Mouse (Mus musculus): ENCODE measurements around the gene Angel1. TPM values are rescaled to one million over a fixed set of nuclear protein-coding genes. Genes with fewer than 3 reads are reported as not detected.
A peak's percentile ranks its signal among the peaks of the same experiment; 100 is the strongest.

The Angel1 gene
- 11.4 and 12.1 TPM in 2 replicates for polyA plus RNA-seq (2016; fragmentation: Nextera tagmentation; extraction: Ambion mirVana)

DNA sequence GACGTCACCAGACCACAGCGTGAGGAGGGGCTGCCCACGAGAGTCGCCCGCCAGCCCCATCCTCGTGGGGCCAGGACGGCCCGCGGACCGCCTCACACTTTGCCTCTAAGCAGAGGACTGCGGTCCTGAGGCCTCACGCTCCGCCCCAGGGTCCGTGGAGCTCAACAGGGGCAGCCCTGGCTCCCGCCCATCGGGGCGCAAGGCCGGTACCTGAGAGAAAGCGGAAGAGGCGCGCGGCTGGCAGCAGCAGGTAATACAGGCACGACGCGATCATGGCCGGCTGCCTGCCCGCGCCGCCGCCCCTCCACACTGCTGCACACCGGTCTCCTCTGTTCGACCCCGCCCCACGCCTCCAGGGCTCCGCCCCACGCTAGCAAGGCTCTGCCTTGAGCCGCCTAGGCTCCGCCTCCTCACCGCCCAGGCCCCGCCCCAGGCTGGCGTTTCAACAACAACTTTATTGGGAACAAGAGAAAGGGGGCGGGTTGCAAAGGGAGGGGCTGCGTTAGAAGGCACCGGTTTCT is at the start of gene Angel1:
Gene Angel1, minus strand, starts transcription at position 341 of the 521 bp plus-strand sequence.
- Histone ChIP-seq H3K36me3 (no peaks in the 10 kb centered on the region), H3K4me3 (peak within 1 kb of the TSS; percentile 82), H3K9me3 (no peaks in the 10 kb centered on the region), H3K4me1 (peaks cover 36% of the 10 kb centered on the region), H3K27ac (peak within 1 kb of the TSS; percentile 94), H3K27me3 (ENCODE audit: insufficient read depth, poor library complexity, severe bottlenecking) (no peaks in the 10 kb centered on the region)
- peak; percentile 97 for DNase-seq (ENCODE audit: low spot score)
- WGBS, result under 1% methylated on average over 44 of the region's 44 CpGs

DNA sequence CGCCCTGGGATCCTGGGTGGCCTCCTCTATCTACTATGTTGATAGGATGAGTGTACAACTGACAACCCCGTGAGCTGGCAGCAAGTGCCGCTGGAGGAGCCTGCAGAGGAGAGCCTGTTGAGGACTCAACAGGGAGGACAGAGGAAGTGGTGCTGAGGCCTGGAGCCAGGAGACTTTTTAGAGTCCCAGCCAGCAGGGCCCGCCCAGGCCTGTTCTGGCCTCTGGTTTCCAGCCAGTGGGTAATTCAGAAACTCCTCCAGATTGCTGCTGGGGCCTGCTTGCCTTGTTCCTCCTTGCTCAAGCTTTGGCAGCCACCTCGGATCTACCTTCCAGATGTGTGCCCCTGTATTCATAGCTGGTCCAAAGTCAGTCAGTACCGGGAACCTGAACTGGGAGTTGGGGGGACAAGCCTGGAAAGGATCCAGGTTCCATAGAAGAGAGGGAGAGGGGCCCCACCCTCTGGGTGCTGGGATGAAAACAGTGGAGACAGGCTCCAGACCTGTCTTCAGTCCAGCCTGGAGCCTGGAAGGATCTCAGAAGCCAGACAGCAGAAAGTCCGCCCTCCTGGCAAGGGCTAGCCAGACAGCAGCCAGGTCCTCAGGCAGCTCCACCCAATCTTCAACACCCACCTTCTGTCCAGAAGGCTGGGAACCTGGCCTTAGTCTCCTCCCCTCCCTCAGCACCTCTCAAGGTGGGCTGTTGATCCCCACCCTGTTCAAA is 49.5 kb upstream of the Angel1 start:
- H3K4me3 ChIP-seq, result no peak overlapping the region
- 54% methylated on average over 7 of the region's 7 CpGs for WGBS
- H3K36me3 ChIP-seq, result no peaks in the 10 kb centered on the region
- peaks cover 16% of the 10 kb centered on the region for H3K4me1 ChIP-seq
- H3K9me3 ChIP-seq, result no peaks in the 10 kb centered on the region
- H3K27ac ChIP-seq, result peak overlapping the region; percentile 64
- H3K27me3 ChIP-seq (ENCODE audit: insufficient read depth, poor library complexity, severe bottlenecking), result no peaks in the 10 kb centered on the region
- no peak for DNase-seq (ENCODE audit: low spot score)

DNA sequence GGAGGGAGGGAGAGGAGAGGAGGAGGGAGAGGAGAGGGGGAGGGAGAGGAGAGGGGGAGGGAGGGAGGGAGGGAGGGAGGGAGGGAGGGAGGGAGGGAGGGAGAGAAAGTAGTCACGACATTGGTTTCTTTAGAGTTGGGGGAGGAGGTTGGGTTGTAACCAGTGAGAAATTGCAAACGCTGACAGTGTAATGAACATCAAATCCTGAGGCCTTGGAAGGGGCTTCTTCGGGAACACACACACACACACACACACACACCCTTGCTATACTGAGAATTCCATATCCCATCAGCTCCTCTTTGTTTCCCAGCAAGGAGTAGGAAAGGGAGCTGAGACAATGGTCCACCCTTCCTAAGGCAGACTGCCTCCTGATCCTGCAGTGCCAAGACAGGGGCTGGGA is 46.3 kb upstream of the Angel1 start:
- H3K9me3 ChIP-seq, result no peaks in the 10 kb centered on the region
- no peaks in the 10 kb centered on the region for H3K36me3 ChIP-seq
- DNase-seq (ENCODE audit: low spot score), result no peak
- peaks cover 28% of the 10 kb centered on the region for H3K4me1 ChIP-seq
- no peak overlapping the region for H3K27ac ChIP-seq
- WGBS, result 28% methylated on average over 3 of the region's 3 CpGs
- H3K27me3 ChIP-seq (ENCODE audit: insufficient read depth, poor library complexity, severe bottlenecking), result no peaks in the 10 kb centered on the region
- no peak overlapping the region for H3K4me3 ChIP-seq

DNA sequence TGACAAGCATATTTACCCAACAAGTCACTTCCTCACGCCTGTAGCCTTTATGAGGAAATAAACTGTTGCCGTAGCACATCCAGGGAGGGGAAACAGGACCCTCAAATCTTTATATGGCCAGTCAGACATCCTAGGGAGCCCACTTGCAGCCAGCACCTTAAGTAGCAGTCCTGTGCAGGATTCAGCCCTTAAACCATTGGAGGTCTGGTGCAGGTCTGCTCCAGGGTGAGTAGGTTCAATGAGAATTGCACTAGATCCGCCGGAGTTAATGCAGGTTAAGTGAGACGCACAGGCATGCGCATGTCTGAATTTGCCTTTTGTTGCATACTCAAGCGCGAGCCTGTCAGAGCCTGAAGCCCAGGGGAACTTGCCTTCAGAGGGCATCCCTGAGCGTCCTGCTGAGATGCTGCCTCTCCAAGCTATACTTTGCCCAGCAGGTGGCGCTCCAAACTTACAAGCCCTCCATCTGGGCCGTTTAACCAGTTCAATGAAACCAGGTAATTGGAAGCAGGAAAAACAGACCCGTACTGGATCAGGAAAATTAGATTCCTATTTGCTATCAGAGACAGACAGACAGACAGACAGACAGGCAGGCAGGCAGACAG is 45.7 kb upstream of the Angel1 start:
- H3K4me1 ChIP-seq, result peaks cover 28% of the 10 kb centered on the region
- no peak overlapping the region for H3K4me3 ChIP-seq
- H3K27ac ChIP-seq, result no peak overlapping the region
- 12% methylated on average over 12 of the region's 12 CpGs for WGBS
- no peaks in the 10 kb centered on the region for H3K9me3 ChIP-seq
- H3K36me3 ChIP-seq, result no peaks in the 10 kb centered on the region
- H3K27me3 ChIP-seq (ENCODE audit: insufficient read depth, poor library complexity, severe bottlenecking), result no peaks in the 10 kb centered on the region
- DNase-seq (ENCODE audit: low spot score), result peak; percentile 93

DNA sequence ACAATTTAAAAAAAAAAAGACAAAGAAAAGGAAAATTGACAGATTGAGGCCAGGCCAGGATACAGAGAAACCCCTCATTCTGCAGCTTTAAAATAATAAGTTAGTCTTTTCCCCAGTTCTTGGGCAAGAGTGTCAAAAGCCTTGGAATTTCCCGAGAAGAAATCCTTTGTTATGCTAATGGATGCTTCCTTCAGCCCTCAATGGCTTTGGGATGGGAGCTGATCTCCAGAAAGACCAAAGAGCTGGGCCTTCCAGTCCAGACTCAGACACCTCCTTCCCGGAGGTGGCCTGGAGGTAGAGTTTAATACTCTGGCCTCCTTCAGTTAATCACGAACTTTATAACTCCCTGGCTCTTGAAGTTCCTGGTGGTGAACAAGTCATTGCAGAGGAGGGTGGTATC is 44.7 kb upstream of the Angel1 start:
- H3K4me3 ChIP-seq, result no peak overlapping the region
- no peaks in the 10 kb centered on the region for H3K27me3 ChIP-seq (ENCODE audit: insufficient read depth, poor library complexity, severe bottlenecking)
- DNase-seq (ENCODE audit: low spot score), result no peak
- no peaks in the 10 kb centered on the region for H3K9me3 ChIP-seq
- no peaks in the 10 kb centered on the region for H3K36me3 ChIP-seq
- WGBS, result 40% methylated on average over 3 of the region's 3 CpGs
- H3K27ac ChIP-seq, result no peak overlapping the region
- peaks cover 25% of the 10 kb centered on the region for H3K4me1 ChIP-seq

DNA sequence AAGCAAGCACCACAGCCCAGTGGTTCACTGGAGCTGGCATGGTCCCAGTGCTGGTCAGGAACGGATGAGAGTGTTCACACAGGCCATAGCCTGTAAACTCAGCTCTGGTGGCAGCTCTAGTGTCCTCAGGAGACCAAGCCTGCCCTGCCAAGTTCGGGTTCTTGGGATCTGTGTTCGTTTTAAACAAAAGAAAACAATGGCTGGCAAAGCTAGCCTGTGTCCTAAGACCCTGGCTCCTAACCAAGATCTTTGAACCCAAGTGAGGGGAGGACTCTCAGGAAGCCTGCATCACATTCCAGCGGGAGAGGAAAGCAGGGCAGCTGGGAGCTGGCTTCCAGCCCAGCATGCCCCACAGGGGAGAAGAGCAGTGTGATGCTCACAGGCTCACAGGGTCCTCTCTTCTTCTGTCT is 44.0 kb upstream of the Angel1 start:
- H3K36me3 ChIP-seq, result no peaks in the 10 kb centered on the region
- H3K27ac ChIP-seq, result no peak overlapping the region
- H3K27me3 ChIP-seq (ENCODE audit: insufficient read depth, poor library complexity, severe bottlenecking), result no peaks in the 10 kb centered on the region
- H3K4me3 ChIP-seq, result no peak overlapping the region; the same call in 1 of the 2 replicates
- DNase-seq (ENCODE audit: low spot score), result no peak
- 32% methylated on average over 4 of the region's 4 CpGs for WGBS
- peaks cover 18% of the 10 kb centered on the region for H3K4me1 ChIP-seq
- H3K9me3 ChIP-seq, result no peaks in the 10 kb centered on the region

DNA sequence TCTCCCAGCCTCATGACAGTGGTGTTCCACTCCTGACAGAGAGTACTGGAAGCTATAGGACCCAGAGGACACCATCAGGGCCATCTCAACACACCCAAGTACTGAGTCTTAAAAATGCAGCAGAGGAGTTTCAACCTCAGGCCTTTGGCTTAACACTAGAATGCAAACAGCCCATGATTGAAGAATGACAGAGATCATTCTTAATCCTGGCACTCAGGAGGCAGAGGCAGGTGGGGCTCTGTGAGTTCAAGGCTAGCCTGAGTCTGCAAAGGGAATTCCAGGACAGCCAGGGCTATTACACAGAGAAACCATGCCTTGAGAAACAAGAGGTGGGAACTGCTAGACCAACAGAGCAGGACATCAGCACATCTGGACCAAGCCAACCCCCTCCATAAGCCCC is 43.6 kb upstream of the Angel1 start:
- H3K36me3 ChIP-seq, result no peaks in the 10 kb centered on the region
- no peak overlapping the region for H3K27ac ChIP-seq
- peaks cover 15% of the 10 kb centered on the region for H3K4me1 ChIP-seq
- no peaks in the 10 kb centered on the region for H3K9me3 ChIP-seq
- H3K4me3 ChIP-seq, result no peak overlapping the region; the same call in 1 of the 2 replicates
- DNase-seq (ENCODE audit: low spot score), result no peak
- H3K27me3 ChIP-seq (ENCODE audit: insufficient read depth, poor library complexity, severe bottlenecking), result no peaks in the 10 kb centered on the region

DNA sequence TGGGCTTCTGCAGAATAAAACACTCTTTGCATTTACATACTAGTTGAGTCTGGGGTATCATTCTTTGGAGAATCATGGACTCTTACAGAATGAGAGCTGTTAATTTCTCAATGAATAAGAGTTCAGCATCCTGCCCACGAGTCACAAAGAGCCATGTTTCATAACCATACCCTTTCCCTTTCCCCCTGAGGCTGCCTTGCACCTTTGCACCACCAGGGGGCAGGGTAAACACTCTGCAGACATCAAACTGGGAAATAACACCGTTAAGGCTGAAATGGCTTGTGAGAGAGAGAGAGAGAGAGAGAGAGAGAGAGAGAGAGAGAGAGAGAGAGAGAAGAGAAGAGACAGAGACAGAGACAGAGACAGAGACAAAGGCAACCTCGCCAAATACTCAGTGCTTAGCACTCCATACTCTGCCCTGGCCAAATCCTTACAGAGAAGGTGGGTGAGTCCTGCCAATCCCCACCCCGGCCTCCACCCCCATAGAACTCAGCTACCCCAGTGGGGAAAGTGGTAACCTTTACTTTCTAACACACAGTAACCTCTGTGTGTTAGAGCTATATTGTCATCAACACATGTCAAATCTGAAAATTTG is 42.8 kb upstream of the Angel1 start:
- no peaks in the 10 kb centered on the region for H3K36me3 ChIP-seq
- no peak overlapping the region for H3K27ac ChIP-seq
- no peaks in the 10 kb centered on the region for H3K9me3 ChIP-seq
- DNase-seq (ENCODE audit: low spot score), result no peak
- peaks cover 15% of the 10 kb centered on the region for H3K4me1 ChIP-seq
- H3K27me3 ChIP-seq (ENCODE audit: insufficient read depth, poor library complexity, severe bottlenecking), result no peaks in the 10 kb centered on the region
- WGBS, result 43% methylated on average over 4 of the region's 4 CpGs
- H3K4me3 ChIP-seq, result no peak overlapping the region

DNA sequence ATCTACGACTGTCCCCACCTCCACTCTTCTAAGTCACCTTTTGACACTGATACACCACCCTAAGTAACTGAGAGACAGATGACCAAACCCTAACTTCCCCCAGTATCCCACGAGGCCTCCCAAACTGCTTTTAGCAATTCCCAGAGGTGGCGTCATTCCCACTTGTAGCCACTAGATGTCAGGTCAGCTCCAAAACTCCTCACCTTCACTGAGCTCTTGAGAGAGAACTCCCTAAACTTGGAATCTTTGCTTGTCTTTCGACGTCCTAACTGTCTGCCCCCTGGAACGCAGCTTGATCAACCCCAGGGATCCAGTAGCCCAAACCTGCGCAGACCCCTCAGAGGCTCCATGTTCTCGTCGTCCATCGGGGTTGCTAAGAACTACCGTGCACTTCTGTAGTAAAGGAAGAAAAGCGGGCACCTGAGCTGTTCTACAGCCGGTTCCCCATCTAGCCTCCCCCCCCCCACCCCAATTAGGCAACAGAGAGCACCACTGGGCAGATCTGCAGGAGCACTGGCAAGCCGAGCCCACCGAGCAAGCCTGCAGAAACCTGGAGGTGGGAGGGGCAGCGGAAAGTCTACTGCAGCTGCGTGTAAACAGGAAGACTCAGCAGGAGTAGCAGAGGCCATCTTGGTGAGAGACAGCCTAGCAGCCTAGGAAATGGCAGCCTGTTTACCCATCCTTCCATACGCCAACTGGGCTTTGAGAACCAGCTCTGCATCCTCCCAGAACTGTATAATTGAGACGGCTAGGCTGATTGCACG is 41.8 kb upstream of the Angel1 start:
- Histone ChIP-seq H3K27me3 (ENCODE audit: insufficient read depth, poor library complexity, severe bottlenecking) (no peaks in the 10 kb centered on the region), H3K4me3 (no peak overlapping the region), H3K27ac (peak overlapping the region; percentile 62), H3K4me1 (peaks cover 15% of the 10 kb centered on the region), H3K36me3 (no peaks in the 10 kb centered on the region), H3K9me3 (no peaks in the 10 kb centered on the region)
- DNase-seq (ENCODE audit: low spot score), result no peak
- 35% methylated on average over 20 of the region's 20 CpGs for WGBS

DNA sequence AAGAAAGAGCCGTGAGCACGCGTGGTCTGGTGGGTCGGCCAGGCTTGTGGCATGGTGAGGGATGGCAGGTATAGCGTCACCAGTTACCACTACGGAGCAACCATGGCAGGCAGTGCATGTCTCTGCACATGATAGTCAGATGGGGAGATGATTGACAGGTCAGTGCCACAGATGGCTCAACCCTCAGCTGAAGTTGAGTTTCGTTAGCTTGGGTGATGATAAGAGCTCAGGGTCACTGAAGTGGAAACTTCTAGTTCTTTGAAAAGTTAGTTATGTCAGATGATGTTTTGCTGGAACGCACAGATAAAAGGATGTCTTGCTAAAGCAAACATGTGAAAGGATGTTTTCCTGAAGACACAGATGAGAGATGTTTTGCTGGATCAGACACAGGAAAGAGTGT is 40.2 kb upstream of the Angel1 start:
- 80% methylated on average over 8 of the region's 8 CpGs for whole genome bisulfite sequencing
- Histone ChIP-seq H3K4me1 (peaks cover 12% of the 10 kb centered on the region; the same call in 1 of the 2 replicates), H3K27ac (no peak overlapping the region), H3K4me3 (no peak overlapping the region), H3K27me3 (ENCODE audit: insufficient read depth, poor library complexity, severe bottlenecking) (peaks cover 6% of the 10 kb centered on the region; the same call in 1 of the 2 replicates), H3K36me3 (no peaks in the 10 kb centered on the region), H3K9me3 (no peaks in the 10 kb centered on the region)
- DNase-seq (ENCODE audit: low spot score), result no peak

DNA sequence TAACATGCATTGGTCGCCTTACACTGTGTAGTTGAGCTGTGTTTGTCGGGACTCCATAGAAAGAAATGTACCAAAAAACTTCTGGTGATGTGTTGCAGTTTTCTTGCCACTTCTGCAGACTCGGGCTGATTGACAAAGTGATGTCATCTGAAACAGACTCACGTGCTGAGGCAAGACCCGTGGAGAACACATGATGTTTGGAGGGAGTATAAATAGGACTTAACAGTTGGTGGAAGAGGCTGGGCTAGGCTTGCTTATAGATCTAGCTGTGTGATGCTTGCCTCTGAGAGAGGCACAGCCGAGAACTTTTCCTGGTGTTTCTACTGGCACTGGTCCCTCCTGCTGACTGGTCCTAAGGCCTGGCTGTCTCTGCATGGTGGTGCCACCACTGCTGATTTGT is 37.8 kb upstream of the Angel1 start:
- DNase-seq (ENCODE audit: low spot score), result no peak
- peaks cover 10% of the 10 kb centered on the region; the same call in 1 of the 2 replicates for H3K27me3 ChIP-seq (ENCODE audit: insufficient read depth, poor library complexity, severe bottlenecking)
- no peaks in the 10 kb centered on the region for H3K36me3 ChIP-seq
- H3K4me1 ChIP-seq, result peaks cover 6% of the 10 kb centered on the region; the same call in 1 of the 2 replicates
- no peaks in the 10 kb centered on the region for H3K9me3 ChIP-seq
- WGBS, result 62% methylated on average over 6 of the region's 6 CpGs
- H3K27ac ChIP-seq, result no peak overlapping the region
- no peak overlapping the region for H3K4me3 ChIP-seq

DNA sequence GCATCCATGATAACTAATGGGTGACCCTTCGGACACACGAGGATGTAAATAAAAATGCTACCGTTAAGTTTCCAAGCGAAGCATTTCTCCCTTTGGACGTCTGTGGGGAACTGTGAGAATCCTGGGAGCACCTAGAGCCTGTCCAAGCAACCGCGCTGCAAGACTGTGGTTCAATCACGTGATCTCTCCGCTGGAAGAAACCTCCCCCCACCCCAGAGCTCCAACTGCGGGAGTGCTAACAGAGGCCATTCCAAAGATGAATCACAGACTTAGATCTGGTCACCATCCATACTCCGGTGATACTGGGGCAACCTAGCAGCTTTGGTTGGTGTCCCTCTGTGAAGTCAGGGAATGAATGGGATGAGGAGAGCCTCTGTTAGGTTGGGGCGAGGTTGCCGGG is 34.8 kb upstream of the Angel1 start:
- WGBS, result 63% methylated on average over 13 of the region's 13 CpGs
- H3K4me3 ChIP-seq, result no peak overlapping the region
- no peak for DNase-seq (ENCODE audit: low spot score)
- no peaks in the 10 kb centered on the region for H3K36me3 ChIP-seq
- no peaks in the 10 kb centered on the region for H3K9me3 ChIP-seq
- no peaks in the 10 kb centered on the region for H3K4me1 ChIP-seq
- peaks cover 10% of the 10 kb centered on the region; the same call in 1 of the 2 replicates for H3K27me3 ChIP-seq (ENCODE audit: insufficient read depth, poor library complexity, severe bottlenecking)
- no peak overlapping the region for H3K27ac ChIP-seq
